Mouse (Mus musculus): ENCODE measurements around the gene Szt2. TPM values are rescaled to one million over a fixed set of nuclear protein-coding genes. Genes with fewer than 3 reads are reported as not detected.

The Szt2 gene
- total and polyA plus RNA-seq, 3 experiments: 17.1 to 39.7 (median 18.0) TPM

- DNase-seq: no peak
These were observed 4.5 kb upstream of the Szt2 start for GRCm38 (mm10) chr4:118413553-118413952.

- DNase-seq: no peak
These were observed 1.8 kb upstream of the Szt2 start for GRCm38 (mm10) chr4:118410871-118411270.

GRCm38 (mm10) chr4:118402701-118403100 is 6.4 kb downstream of the Szt2 start:
- DNase-seq: peak; percentile 59

DNA sequence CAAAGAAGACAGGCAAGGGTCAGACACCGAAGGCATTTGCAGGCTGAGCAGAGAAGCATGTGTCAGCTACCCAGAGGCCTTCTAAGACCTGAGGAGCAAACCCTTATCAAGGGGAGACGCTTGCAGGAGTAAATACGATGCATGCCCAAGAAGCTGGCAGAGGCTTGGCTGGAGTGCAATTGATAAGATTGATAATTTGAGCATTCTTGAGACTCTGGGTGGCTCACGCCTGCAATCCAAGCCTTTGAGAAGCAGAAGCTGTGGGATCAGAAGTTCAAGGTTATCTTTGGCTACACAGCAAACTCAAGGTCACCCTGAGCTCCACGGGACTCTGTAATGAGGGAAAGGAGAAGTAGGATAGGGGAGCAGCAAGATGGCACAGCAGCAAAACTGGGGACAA is 7.2 kb downstream of the Szt2 start:
- peak; percentile 48 for DNase-seq

- no peak for DNase-seq
These were observed 7.7 kb downstream of the Szt2 start for GRCm38 (mm10) chr4:118401421-118401820.

DNA sequence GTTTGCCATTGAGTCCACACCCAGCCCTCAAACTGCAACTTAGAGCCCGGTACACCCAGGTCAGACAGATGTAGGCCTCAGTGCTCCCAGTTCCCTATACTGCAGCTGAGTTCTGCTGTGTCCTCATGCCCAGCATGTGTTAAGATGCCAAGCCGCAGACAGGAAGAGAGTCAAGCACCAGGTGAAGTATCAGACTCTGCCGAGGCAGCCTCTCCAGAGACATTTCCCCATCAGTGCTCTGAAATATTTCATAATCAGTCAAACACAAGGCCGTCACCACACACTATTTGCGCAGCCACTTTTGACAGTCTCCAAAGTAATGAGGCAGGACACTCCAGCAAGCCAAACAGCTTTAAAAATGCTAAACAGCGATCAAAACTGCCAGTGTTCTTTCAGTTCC is 10.7 kb downstream of the Szt2 start:
- DNase-seq: peak; percentile 21

GRCm38 (mm10) chr4:118396433-118396832 is 12.6 kb downstream of the Szt2 start:
- DNase-seq: no peak

DNA sequence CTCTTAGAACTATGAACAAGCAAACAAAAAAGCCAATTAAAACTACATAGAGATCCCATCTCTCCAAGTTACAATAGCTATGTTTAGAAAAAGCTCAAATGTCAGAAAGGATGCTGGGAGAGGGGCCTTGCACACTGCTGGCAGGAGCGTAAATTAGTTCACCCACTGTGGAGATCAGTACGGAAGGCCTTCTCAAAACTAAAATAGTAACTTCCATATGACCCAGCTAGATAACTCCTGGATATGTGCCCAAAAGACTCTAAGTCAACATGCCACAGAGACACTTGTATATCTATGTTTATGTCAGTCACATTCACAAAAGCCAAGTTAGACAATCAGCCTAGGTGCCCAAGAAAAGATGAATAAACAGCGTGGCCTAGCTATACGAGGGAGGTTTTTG is 13.8 kb downstream of the Szt2 start:
- DNase-seq: no peak

DNA sequence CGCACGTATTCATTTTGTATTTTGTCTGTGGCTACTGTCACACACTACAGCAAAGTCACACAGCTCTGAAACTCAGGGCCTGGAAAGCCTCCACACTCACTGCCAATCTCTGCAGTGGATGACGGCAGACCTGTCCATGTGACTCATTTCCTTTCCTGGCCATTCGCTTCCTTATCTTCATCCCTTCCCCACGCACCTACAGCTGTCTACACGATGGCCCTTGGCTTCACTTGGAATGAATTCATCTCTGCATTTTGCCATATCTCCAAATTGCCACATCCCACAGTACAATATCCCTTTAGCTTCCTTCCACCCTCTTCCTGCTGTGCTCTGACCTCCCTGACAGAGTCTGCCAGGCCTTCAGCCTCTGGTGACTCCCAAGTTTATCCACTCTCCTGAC is 14.6 kb downstream of the Szt2 start:
- DNase-seq: no peak

GRCm38 (mm10) chr4:118390146-118390545 is 18.9 kb downstream of the Szt2 start:
- DNase-seq: no peak

DNA sequence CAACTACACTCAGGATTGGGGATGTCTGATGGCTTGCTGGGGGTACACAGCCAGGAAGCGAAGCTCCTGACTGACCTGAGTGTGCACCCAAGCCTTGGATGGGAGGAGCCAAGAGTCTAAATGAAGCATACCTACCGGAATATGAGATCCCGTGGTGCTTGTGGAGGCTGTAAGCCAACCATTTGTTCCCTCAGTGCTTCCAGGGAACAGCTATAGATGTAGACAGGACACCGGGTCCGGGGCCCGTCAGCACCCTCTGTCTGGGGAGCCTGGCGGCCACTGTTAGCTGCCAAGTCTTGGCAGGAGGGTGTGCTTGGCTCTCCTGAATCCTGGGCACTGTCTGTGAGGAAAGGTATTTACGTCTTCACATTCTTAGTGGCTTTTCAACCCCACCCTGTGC is 21.8 kb downstream of the Szt2 start:
- DNase-seq: no peak

GRCm38 (mm10) chr4:118383271-118383670 is 25.8 kb downstream of the Szt2 start:
- DNase-seq: no peak

- DNase-seq: no peak
These were observed 33.1 kb downstream of the Szt2 start for GRCm38 (mm10) chr4:118375999-118376398.

DNA sequence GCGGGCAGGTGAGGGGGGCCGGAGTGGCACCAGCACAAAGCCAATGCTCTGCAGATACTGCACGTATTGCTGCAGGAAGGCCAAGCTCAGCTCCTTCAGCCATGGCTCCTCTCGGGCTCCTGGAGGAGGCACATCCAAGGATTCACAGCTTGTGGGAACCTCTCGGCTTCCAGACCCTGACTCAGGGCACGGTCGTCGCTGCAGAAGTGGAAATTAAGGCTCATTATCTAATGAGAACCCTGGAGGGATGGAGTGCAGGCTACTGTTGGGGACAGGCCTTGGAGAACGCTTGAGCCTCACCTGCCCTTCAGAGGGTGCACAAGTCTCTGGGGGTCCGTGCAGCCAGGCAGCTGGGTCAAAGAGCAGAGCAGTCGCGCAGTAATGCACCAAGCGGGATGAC is 37.3 kb downstream of the Szt2 start:
- DNase-seq: no peak

- DNase-seq: peak; percentile 63
These were observed 40.5 kb downstream of the Szt2 start for GRCm38 (mm10) chr4:118368616-118369015.

- no peak for DNase-seq
These were observed 41.5 kb downstream of the Szt2 start for GRCm38 (mm10) chr4:118367551-118367950.

GRCm38 (mm10) chr4:118365991-118366390 is 43.1 kb downstream of the Szt2 start:
- DNase-seq: no peak

- DNase-seq: no peak
These were observed 44.4 kb downstream of the Szt2 start for GRCm38 (mm10) chr4:118364641-118365040.

DNA sequence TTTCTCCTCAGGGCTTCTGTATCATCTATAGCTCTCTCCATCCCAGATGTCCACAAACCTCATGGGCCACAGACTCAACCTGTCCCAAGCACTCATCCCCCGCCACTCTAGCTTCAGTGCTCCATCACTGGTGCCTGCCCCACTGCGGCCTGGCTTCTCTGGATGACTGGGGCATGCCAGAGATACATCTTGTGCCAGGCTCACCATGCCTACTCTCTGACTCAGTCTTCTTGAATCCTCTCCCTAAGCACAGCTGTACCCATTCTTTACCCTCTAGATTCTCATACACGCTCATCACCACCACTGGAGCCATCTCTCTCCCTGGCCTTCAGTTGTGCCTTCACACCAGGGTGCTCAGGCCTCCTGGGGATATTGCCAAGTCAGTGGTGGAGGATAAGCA is 45.1 kb downstream of the Szt2 start:
- DNase-seq: no peak

- DNase-seq: no peak
These were observed 46.2 kb downstream of the Szt2 start for GRCm38 (mm10) chr4:118362879-118363278.

GRCm38 (mm10) chr4:118361451-118361850 is 47.6 kb downstream of the Szt2 start:
- no peak for DNase-seq

DNA sequence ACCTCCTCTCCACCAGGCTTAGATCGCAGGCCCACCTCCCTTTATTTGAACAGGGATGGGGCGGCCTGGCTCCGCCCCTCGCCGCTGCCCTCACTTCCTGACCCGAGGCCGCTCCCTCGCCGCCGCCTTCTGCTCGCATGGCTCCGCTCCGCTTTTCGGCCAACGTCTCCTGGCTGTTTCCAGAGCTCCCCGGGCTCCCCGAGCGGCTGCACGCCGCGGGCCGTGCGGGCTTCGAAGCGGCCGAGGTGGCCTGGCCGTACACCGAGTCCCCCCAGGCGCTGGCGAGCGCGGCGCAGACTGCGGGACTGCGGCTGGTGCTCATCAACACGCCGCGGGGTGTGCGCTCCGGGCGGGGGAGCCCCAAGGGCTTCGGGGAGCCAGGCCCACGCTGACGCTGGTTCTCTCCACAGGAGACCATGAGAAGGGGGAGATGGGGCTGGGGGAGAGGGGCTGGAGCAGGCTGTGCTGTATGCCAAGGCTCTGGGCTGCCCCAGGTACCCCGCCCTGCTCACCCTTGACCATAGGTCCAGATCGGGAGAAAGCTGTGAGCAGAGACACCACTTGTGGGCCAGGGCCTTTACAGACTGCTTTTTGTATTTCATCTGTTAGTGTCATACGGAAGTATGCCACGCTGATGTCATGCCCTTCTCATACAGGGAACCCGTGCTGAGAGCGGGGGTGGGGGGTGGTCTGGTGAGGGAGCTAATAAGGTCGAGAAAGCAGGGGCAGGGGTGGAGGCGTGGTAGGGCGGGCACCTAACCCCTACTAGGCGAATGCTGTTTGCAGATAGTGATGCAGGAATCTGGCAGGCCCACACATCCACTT is 49.0 kb downstream of the Szt2 start:
- DNase-seq: peak; percentile 89

GRCm38 (mm10) chr4:118359211-118359895 is 49.7 kb downstream of the Szt2 start:
- no peak for DNase-seq

Measured in adrenal gland, adult 2 months (tissue).